8 mouse cellular contexts compared by ENCODE assay signal in the genomic region with DNA sequence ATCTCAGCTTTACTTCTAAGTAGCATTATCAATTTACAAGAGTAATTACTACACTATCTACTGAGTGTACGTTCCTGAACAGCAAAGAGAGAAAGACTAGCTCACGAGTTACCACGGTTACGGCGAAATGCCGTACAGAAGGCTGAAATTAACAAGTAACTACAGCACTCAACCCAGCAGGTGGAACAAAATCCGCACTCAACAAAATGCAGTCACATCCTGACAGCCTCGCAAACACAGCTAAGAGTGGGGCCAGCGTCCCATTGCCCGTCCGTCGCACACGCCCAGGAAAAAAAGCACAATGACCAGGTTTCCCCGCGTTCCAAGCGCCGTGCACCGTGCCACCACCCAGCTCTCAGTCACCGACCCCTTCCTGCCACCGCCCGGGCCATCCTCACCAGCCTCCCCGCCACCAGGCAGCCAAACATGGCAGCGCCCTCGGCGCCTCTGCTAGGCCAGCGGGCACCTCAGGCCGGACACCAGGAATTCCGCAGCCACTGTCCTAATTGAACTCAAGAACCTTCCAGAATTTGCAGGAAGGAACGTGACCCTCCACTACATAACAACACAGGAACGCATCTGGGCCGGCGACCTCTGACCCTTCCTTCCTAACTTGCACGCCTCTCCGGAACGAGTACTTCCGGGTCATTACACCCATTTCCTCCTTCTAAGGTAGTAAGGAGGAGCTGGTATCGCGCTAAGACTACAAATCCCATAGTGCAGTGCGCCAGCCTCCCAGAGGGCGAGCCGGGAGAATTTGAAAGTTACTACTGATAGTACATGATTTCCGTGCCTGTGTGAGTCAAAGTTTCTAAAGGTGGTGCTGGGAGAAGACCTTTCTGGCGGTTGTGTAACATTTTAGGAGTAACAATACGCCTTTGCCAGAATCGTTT. TPM values are rescaled to one million over a fixed set of nuclear protein-coding genes. Genes with fewer than 3 reads are reported as not detected.
A peak's percentile ranks its signal among the peaks of the same experiment; 100 is the strongest.
DNase-seq lines count a peak whose midpoint lies in the region; ATAC-seq and TF ChIP-seq lines count a peak whose summit lies in the region.

Gene Hikeshi, minus strand, starts transcription at position 634 of the 893 bp plus-strand sequence.

- peaks cover 5% of the 10 kb centered on the region for H3K4me1 ChIP-seq in hindbrain, postnatal 0 days (ENCODE audit: insufficient read depth, low read length)

- H3K4me3 ChIP-seq in gastrocnemius, adult 2 months = peak within 1 kb of the TSS; percentile 87
- H3K4me3 ChIP-seq in hindbrain, postnatal 0 days (ENCODE audit: low read length) = peak within 1 kb of the TSS; percentile 88
- H3K4me3 ChIP-seq in left cerebral cortex, adult 2 months = peak within 1 kb of the TSS; percentile 79

- H3K36me3 ChIP-seq in hindbrain, postnatal 0 days (ENCODE audit: insufficient read depth, low read length) = no peaks in the 10 kb centered on the region

- WGBS in hindbrain, postnatal 0 days = 1% methylated on average over 45 of the region's 45 CpGs

- peak; percentile 99 for DNase-seq in ZHBTc4 (ENCODE audit: low read depth, low spot score)
- peak; percentile 94 for DNase-seq in gastrocnemius, adult 2 months
- peak; percentile 98 for DNase-seq in hindbrain, postnatal 0 days (ENCODE audit: low spot score)
- peak; percentile 87 to 91 for DNase-seq in left cerebral cortex, adult 2 months (ENCODE audit: extremely low spot score in 1 of 2, low spot score in 2 of 2)
- peak; percentile 95 for DNase-seq in right cerebral cortex, adult 2 months (ENCODE audit: low spot score in 2 of 2)
- DNase-seq in urinary bladder, postnatal 14 days (ENCODE audit: low spot score) = peak; percentile 96

- H3K9ac ChIP-seq in hindbrain, postnatal 0 days (replicated peaks; ENCODE audit: low read length) = peak within 1 kb of the TSS; percentile 77

- H3K27me3 ChIP-seq in hindbrain, postnatal 0 days (ENCODE audit: insufficient read depth, low read length) = no peaks in the 10 kb centered on the region

- no peak for TF ChIP-seq CTCF in gastrocnemius, adult 2 months (IDR thresholded peaks at IDR 0.05)
- TF ChIP-seq CTCF in hindbrain, postnatal 0 days (IDR thresholded peaks at IDR 0.05; ENCODE audit: low read depth) = no peak; the same call in 1 of the 2 replicates
- TF ChIP-seq CTCF in left cerebral cortex, adult 2 months (IDR thresholded peaks at IDR 0.05) = no peak; the same call in 1 of the 2 replicates

- peak; percentile 100 for ATAC-seq in common myeloid progenitor, adult 5-6 weeks (replicated peaks; ENCODE audit: low read depth, poor library complexity, severe bottlenecking)
- peak; percentile 100 for ATAC-seq in hindbrain, postnatal 0 days
- ATAC-seq in megakaryocyte, adult 5-6 weeks (ENCODE audit: poor library complexity, severe bottlenecking) = peak; percentile 100

- H3K27ac ChIP-seq in gastrocnemius, adult 2 months = peak within 1 kb of the TSS; percentile 94
- H3K27ac ChIP-seq in hindbrain, postnatal 0 days = peak within 1 kb of the TSS; percentile 89
- peak within 1 kb of the TSS; percentile 89 for H3K27ac ChIP-seq in left cerebral cortex, adult 2 months

- no peaks in the 10 kb centered on the region for H3K9me3 ChIP-seq in hindbrain, postnatal 0 days (ENCODE audit: low read length)

- intact Hi-C loops in gastrocnemius, adult 2 months (cut with DNase I) = loop anchor here (5.0 kb wide), 1 partner anchor 36 kb away; no protein-coding TSS in a partner anchor
- intact Hi-C loops in left cerebral cortex, adult 2 months (cut with DNase I) = no loop called here

- peak within 1 kb of the TSS; percentile 61 for H3K4me2 ChIP-seq in hindbrain, postnatal 0 days (ENCODE audit: low read depth, low read length)

RNA-seq across cellular contexts. Expression of gene Hikeshi, which starts in this region (rescaled TPM):
- 96.7 and 113 TPM in 2 replicates for total RNA-seq in common myeloid progenitor, adult 5-6 weeks (2017)
- total RNA-seq in gastrocnemius, adult 2 months (2021) = 100 to 1,000 TPM; 123 to 126 TPM
- 53.0 and 64.4 TPM in 2 replicates for total RNA-seq in hindbrain, postnatal 0 days (2014; rRNA removed)
- 139 and 144 TPM in 2 replicates for polyA plus RNA-seq in hindbrain, postnatal 0 days (2015; fragmentation: Nextera tagmentation; extraction: Ambion mirVana)
- 10 to 100 TPM; 83.9 to 85.3 TPM for total RNA-seq in left cerebral cortex, adult 2 months (2021)
- total RNA-seq in megakaryocyte, adult 5-6 weeks (2015) = 52.8 and 57.4 TPM in 2 replicates
- total RNA-seq in megakaryocyte, adult 5-6 weeks (2017) = 62.7 and 90.2 TPM in 2 replicates

Comparison
In these comparisons a context has a peak if more than half of its experiments do, and no peak if none do; other contexts are left out.
1. Peak in every context shown above with its lines: DNase-seq, ATAC-seq, H3K4me3 ChIP-seq and H3K27ac ChIP-seq.